Mouse (Mus musculus): ENCODE data around the gene Rest. TPM values are rescaled to one million over a fixed set of nuclear protein-coding genes. Genes with fewer than 3 reads are reported as not detected.

Gene Rest
- 10.7 and 14.4 TPM in 2 replicates for polyA plus RNA-seq (2015; fragmentation: Nextera tagmentation; extraction: Ambion mirVana)

GRCm38 (mm10) chr5:77265081-77265670, at the start of gene Rest:
Gene Rest, plus strand, starts transcription at chr5:77265491.

GRCm38 (mm10) chr5:77309924-77310772, 44.9 kb downstream of the Rest start, which contains the start of the genes Noa1 and Polr2b:
Gene Noa1, minus strand, starts transcription at chr5:77310084.
Gene Polr2b, plus strand, starts transcription at chr5:77310147.

Other genes with a start within 250 kb of the Rest start
- 0.29 and 0.35 TPM in 2 replicates for gene Thegl, start 249.5 kb upstream of the Rest start, polyA plus RNA-seq (2015; fragmentation: Nextera tagmentation; extraction: Ambion mirVana)
- gene Hopx, start 150.4 kb upstream of the Rest start, polyA plus RNA-seq (2015; fragmentation: Nextera tagmentation; extraction: Ambion mirVana): 3.0 and 3.5 TPM in 2 replicates
- 0.61 and 0.63 TPM in 2 replicates for gene Spink2, start 54.0 kb upstream of the Rest start, polyA plus RNA-seq (2015; fragmentation: Nextera tagmentation; extraction: Ambion mirVana)
- gene Noa1, start 44.6 kb downstream of the Rest start, polyA plus RNA-seq (2015; fragmentation: Nextera tagmentation; extraction: Ambion mirVana): 22.7 and 24.1 TPM in 2 replicates
- gene Polr2b, start 44.7 kb downstream of the Rest start, polyA plus RNA-seq (2015; fragmentation: Nextera tagmentation; extraction: Ambion mirVana): 34.1 and 36.2 TPM in 2 replicates
- 349 and 422 TPM in 2 replicates for gene Igfbp7, start 142.6 kb downstream of the Rest start, polyA plus RNA-seq (2015; fragmentation: Nextera tagmentation; extraction: Ambion mirVana)

Data from spleen, postnatal 0 days (tissue).